Mouse (Mus musculus): ENCODE results near the gene Scly.

Gene Scly

GRCm38 (mm10) chr1:91297799-91298744 lies at the start of gene Scly:
Gene Scly, plus strand, starts transcription at chr1:91298338.
- in situ Hi-C loops (cut with MboI; ENCODE audit: low sequenced_read_pairs): no loop called here

GRCm38 (mm10) chr1:91248970-91249369 lies 49.2 kb upstream of the Scly start:
- in situ Hi-C loops (cut with MboI; ENCODE audit: low sequenced_read_pairs): no loop called here

GRCm38 (mm10) chr1:91249564-91250414 lies 48.3 kb upstream of the Scly start, which contains the start of gene Ube2f:
Gene Ube2f, plus strand, starts transcription at chr1:91250304.
- in situ Hi-C loops (cut with MboI; ENCODE audit: low sequenced_read_pairs): no loop called here

- in situ Hi-C loops (cut with MboI; ENCODE audit: low sequenced_read_pairs): no loop called here
Observed at GRCm38 (mm10) chr1:91250415-91251147, 47.6 kb upstream of the Scly start.

- in situ Hi-C loops (cut with MboI; ENCODE audit: low sequenced_read_pairs): no loop called here
Observed at GRCm38 (mm10) chr1:91251148-91251650, 46.9 kb upstream of the Scly start.

- in situ Hi-C loops (cut with MboI; ENCODE audit: low sequenced_read_pairs): no loop called here
Observed at GRCm38 (mm10) chr1:91251927-91252326, 46.2 kb upstream of the Scly start.

- in situ Hi-C loops (cut with MboI; ENCODE audit: low sequenced_read_pairs): no loop called here
Observed at GRCm38 (mm10) chr1:91257918-91258317, 40.2 kb upstream of the Scly start.

- in situ Hi-C loops (cut with MboI; ENCODE audit: low sequenced_read_pairs): no loop called here
Observed at GRCm38 (mm10) chr1:91259794-91260193, 38.3 kb upstream of the Scly start.

- in situ Hi-C loops (cut with MboI; ENCODE audit: low sequenced_read_pairs): no loop called here
Observed at GRCm38 (mm10) chr1:91262508-91262907, 35.6 kb upstream of the Scly start.

GRCm38 (mm10) chr1:91272260-91272659 lies 25.9 kb upstream of the Scly start:
- in situ Hi-C loops (cut with MboI; ENCODE audit: low sequenced_read_pairs): no loop called here

GRCm38 (mm10) chr1:91276581-91276980 lies 21.6 kb upstream of the Scly start:
- in situ Hi-C loops (cut with MboI; ENCODE audit: low sequenced_read_pairs): no loop called here

- in situ Hi-C loops (cut with MboI; ENCODE audit: low sequenced_read_pairs): no loop called here
Observed at GRCm38 (mm10) chr1:91277480-91277879, 20.7 kb upstream of the Scly start.

GRCm38 (mm10) chr1:91278410-91279119 lies 19.6 kb upstream of the Scly start:
- in situ Hi-C loops (cut with MboI; ENCODE audit: low sequenced_read_pairs): no loop called here

- in situ Hi-C loops (cut with MboI; ENCODE audit: low sequenced_read_pairs): no loop called here
Observed at GRCm38 (mm10) chr1:91279126-91279525, 19.0 kb upstream of the Scly start.

- in situ Hi-C loops (cut with MboI; ENCODE audit: low sequenced_read_pairs): no loop called here
Observed at GRCm38 (mm10) chr1:91282582-91282981, 15.6 kb upstream of the Scly start.

GRCm38 (mm10) chr1:91289375-91289774 lies 8.8 kb upstream of the Scly start:
- in situ Hi-C loops (cut with MboI; ENCODE audit: low sequenced_read_pairs): no loop called here

GRCm38 (mm10) chr1:91292101-91292825 lies 5.9 kb upstream of the Scly start:
- in situ Hi-C loops (cut with MboI; ENCODE audit: low sequenced_read_pairs): no loop called here

- in situ Hi-C loops (cut with MboI; ENCODE audit: low sequenced_read_pairs): no loop called here
Observed at GRCm38 (mm10) chr1:91295544-91295943, 2.6 kb upstream of the Scly start.

GRCm38 (mm10) chr1:91299026-91299706 lies 1.0 kb downstream of the Scly start:
- in situ Hi-C loops (cut with MboI; ENCODE audit: low sequenced_read_pairs): no loop called here

Measured in CH12F3 (cell line).